Mouse (Mus musculus): ENCODE data around the gene Rad51b.

The Rad51b gene

GRCm38 (mm10) chr12:79796823-79797821 lies 500.0 kb downstream of the Rad51b start:
- in situ Hi-C loops (cut with MboI, MseI): no loop called here

DNA sequence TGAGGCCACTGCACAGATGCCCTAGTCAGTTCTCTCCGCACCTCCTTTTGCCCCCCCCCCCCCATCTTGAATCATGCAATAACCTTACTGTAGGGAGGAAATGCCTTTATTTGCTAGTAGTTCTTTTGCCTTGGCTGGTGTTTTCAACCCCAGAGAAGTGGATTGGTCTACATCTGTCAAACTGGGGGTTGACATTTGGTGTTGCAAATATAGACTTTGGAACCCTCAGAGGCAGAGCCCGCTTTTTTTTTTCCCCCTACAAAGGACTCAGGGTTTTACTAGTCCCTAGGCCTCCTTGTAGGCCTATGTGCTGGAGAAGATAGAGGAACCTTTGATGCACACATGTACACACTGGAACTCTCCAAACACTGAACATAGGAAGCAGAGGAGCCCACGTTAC lies 501.4 kb downstream of the Rad51b start:
- in situ Hi-C loops (cut with MboI, MseI): no loop called here

- in situ Hi-C loops (cut with MboI, MseI): no loop called here
Measured at GRCm38 (mm10) chr12:79799370-79799769, 502.3 kb downstream of the Rad51b start.

- in situ Hi-C loops (cut with MboI, MseI): no loop called here
Measured at GRCm38 (mm10) chr12:79803670-79804069, 506.6 kb downstream of the Rad51b start.

- in situ Hi-C loops (cut with MboI, MseI): no loop called here
Measured at GRCm38 (mm10) chr12:79804776-79805524, 507.9 kb downstream of the Rad51b start.

DNA sequence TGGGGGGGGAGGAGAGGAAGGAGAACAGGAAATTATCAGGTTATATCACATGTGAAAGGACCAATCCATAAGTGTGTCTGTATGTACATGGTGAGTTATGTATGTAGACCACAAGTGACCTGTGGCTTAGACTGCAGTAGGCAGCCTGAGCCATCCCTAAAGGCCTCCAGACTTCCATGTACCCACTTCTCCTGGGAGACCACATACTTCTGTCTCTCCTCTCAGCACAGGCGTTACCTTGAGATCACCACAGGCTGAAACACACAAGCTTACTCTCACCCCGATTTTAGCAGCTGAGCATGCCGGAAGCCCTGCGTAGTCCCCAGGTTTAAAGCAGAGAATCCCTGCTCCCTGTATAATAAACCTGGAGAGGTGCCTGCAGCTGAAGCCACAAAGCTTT lies 509.9 kb downstream of the Rad51b start:
- in situ Hi-C loops (cut with MboI, MseI): no loop called here

GRCm38 (mm10) chr12:79807410-79807847 lies 510.3 kb downstream of the Rad51b start:
- in situ Hi-C loops (cut with MboI, MseI): no loop called here

DNA sequence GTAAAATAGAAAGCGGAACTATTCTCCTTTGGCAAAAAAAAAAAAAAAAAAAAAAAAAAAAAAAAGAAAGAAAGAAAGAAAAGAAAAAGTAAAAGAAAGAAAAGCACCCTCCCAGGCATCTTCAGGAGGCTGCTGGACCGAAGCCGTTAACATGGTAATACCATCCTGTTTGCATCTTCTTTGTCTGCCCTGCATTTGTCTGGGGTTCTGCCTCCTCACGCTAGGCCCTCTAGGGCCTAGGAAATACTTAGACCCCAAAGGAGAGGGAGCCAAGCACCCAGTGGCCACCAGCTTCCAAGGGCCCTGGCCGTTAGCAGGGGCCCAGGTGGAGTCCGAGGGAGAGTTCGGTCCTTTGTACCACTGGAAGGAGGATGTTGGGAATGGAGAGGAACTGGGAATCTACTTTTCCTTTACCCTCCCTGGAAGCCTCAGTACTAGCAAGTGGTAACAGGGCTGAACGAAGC lies 510.9 kb downstream of the Rad51b start:
- in situ Hi-C loops (cut with MboI, MseI): no loop called here

- in situ Hi-C loops (cut with MboI, MseI): no loop called here
Measured at GRCm38 (mm10) chr12:79808426-79809398, 511.6 kb downstream of the Rad51b start.

DNA sequence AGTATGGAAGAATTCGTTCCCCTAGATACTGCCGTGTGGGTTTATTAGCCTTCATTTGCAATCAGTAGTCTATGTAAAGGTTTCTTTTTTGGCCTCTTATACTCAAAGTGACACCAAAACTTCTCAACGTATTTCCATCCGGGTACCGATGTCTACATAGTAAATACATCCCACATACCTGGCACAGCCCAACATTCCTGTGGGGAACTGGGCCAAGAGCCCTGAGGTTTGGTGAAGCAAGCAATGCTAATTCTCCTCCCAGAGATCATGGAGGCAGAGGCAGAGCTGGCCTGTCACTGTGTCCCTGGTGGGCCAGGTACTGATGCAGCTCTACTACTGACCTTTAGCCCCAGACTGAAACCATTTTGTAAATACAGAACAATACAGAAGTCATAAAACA lies 512.4 kb downstream of the Rad51b start:
- in situ Hi-C loops (cut with MboI, MseI): no loop called here

DNA sequence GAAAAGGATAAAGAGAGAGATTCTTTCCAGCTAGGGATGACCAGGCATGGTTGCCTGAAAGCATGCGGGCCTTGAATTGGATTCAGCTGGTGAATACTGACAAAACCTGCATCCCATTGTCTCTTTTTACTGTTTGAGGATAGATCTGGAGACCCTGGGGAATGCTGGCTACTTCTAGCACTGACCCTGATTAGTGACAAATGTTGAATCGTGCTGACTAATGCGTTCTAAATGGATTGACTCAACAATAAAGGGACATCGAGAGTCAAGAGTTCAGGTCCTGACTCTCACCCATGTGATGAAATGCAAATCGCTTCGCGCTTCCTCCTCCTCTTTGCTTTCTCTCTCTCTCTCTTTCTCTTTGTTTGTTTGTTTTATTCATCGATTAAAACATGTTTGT lies 515.3 kb downstream of the Rad51b start:
- in situ Hi-C loops (cut with MboI, MseI): no loop called here

DNA sequence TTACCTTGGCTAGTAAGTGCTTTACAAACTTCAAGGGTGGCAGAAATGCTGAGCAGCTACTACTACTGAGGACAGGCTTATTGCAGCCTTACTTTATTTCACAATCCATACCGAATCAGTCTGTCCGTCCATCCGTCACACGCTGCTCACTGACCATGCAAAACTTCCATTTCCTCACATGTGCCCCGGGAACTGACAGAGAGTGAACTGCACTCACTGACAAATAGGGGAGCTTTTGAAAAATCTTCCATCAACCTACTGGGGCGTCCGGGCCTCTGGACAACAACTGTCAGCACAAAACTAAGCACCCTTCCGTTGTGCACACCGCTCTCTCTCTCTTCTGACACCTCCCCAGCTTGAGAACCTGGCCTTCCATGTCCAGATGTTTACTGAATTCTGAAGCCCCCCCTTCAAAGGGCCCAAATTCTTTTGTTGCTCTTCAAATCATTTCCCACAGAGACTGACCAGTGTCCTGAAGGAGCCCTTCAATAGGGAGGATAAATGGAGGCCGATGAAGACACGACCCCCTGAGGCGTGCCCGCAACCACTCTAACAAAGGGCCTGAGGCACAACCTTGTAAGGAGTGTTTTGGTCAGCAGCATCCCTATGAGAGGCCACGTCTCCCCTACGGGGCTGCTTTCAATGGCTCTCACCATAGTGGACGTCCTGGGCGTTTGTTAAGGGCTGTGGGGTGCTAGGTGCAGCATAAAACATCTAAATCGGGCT lies 515.9 kb downstream of the Rad51b start:
- in situ Hi-C loops (cut with MboI, MseI): no loop called here

- in situ Hi-C loops (cut with MboI, MseI): no loop called here
Measured at GRCm38 (mm10) chr12:79813566-79814305, 516.7 kb downstream of the Rad51b start.

DNA sequence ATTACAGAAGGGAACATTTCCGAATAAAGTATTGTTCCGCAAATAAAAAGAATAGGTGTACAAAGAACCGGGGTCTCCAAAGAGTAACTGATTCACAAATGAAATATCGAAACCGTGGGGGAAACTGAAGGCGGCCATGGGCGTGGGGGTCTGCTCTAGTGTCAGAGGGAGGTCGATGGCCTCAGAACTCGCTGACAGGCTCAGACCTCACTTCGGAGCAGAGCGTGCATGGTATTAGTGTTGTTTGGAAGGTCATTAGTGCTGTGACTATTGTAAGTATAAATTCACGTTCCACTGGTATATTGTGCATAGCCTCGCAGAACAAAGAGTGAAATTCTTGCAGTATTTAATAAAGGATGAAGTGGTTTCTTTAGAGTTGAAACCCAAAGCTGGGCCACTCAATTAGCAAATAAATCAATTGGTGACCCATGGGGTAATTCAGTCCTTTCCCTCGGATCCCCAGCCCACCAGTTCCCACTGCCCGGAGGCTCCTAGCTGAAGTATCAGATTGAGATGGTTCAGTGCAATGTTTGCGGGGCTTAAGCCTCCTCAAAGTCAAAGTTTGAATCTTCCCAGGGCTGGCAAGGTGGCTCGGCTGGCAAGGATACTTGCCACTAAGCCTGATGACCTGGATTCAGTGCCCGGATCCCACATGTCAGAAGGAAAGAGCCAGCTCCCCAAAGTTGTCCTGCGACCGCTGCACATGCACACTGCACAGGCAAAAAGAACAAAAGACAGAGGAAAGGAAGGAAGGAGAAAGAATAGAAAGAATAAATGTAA lies 517.4 kb downstream of the Rad51b start:
- in situ Hi-C loops (cut with MboI, MseI): no loop called here

DNA sequence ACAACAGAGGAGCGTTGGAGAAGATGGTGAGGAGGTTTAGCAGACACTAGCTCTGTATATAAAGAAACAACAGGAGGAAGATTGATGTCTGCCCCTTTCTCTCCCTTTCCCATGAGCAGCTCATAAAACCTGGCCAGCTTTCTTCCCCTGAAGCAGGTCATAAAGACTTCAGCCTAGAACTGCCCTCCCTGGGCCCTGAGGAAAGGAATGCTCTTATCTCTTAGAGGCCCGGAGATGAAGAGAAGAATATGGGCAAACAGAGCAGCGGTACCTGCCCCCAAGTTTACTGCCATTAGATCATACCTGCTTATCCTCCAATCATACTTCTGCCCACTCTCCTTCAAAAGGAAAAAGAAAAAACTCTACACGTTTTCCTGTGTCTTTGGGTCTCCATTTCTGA lies 519.2 kb downstream of the Rad51b start:
- in situ Hi-C loops (cut with MboI, MseI): no loop called here

DNA sequence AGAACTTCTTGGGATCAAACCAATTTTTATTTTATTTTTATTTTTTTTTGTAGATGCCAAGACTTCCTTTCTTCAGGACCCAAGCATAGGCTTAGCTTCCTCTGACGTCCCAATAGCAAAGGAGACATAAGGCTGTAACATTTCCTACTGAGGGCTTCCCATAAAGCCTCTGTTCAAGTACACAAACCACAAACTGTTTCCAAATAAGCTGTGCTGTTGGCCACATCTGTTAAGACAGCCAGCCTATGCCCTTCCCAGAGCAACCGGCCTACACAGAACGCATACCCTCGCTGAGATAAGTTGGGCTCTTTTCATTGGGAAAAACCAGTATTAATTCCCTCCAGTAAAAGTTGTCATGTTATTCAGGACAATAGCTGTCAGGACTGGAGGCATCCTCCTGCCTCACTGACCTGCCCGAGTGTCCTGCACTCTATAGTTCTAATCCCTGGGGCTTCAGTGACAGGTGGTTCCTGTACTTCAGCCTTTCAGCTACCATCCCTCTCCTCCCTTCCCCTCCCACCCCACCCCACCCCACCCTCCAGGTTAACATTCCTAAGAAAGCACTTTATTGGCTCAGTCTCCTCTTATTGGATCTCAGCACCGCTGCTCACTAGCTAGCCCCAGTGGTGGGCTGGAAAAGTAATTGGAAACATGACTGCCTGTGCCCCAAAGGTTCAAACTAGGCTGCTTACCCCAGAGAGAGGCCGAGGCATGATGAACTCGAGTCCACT lies 523.3 kb downstream of the Rad51b start:
- in situ Hi-C loops (cut with MboI, MseI): no loop called here

DNA sequence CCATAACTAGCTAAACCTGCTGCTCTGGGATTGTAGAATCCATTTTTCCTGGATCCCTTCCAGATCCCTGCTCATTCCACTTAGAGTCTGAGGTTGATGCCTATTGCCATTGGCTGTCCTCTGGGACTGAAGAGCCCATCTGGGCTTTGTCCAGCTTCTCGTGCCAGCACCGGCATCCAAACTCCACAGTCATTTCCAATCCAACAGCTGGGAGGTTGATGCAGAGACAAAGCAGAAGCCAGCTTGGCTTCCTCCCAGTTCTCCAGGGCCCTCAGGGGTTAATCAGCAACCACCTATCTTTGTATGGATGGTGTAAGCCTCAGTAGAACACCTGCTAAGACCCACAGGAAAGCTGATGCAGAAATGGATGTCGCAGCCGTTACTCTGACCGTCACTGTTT lies 524.8 kb downstream of the Rad51b start:
- in situ Hi-C loops (cut with MboI, MseI): no loop called here

DNA sequence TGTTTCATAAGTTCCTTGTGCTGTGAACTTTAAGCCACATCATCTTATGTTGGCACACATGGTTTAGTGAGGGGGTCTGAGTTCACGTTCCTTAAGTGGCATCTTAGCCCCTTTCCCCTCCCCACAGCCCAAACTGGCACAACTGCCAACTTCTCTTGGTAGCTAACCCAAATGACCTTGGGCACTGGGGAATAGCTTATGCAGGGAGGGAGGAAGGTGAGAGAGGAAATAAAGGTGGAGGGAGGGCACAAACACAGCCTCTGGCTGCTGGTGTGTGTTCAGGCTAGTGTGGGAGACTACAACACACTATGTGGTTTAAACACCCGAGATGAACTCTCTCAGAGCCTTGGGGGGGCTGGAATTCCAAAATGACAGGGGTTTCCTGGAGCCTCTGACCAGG lies 525.3 kb downstream of the Rad51b start:
- in situ Hi-C loops (cut with MboI, MseI): no loop called here

All from T-helper 1 cell (primary cell).